Mouse (Mus musculus): ENCODE measurements around the gene Tcf3. TPM values are rescaled to one million over a fixed set of nuclear protein-coding genes. Genes with fewer than 3 reads are reported as not detected.
A peak's percentile ranks its signal among the peaks of the same experiment; 100 is the strongest.

Tcf3 gene
- total and polyA plus RNA-seq, 3 experiments = 16.5 to 25.0 (median 18.0) TPM

- DNase-seq = no peak
- H3K9ac ChIP-seq (ENCODE audit: low read depth, low read length) = no peak overlapping the region
- intact Hi-C loops (cut with DNase I) = no loop called here
- H3K79me2 ChIP-seq (replicated peaks; ENCODE audit: control insufficient read depth, insufficient read depth, low read length) = no peaks in the 10 kb centered on the region
- no peak overlapping the region for H3K27ac ChIP-seq
- H3K27me3 ChIP-seq (ENCODE audit: control insufficient read depth, insufficient read depth, low read length) = no peaks in the 10 kb centered on the region
- no peaks in the 10 kb centered on the region for H3K4me1 ChIP-seq (ENCODE audit: control insufficient read depth, insufficient read depth, low read length)
- H3K36me3 ChIP-seq (ENCODE audit: control insufficient read depth, insufficient read depth, low read length) = no peaks in the 10 kb centered on the region
- TF ChIP-seq CTCF (IDR thresholded peaks at IDR 0.05) (no peak), POLR2A (IDR thresholded peaks at IDR 0.05; ENCODE audit: insufficient read depth, low read depth, low read length) (no peak), EP300 (IDR thresholded peaks at IDR 0.05; ENCODE audit: insufficient read depth, low read depth, low read length) (no peak)
- no peak overlapping the region for H3K4me3 ChIP-seq
- 87% methylated on average over 9 of the region's 9 CpGs for WGBS
Observed at GRCm38 (mm10) chr10:80421651-80422472, 11.6 kb downstream of the Tcf3 start.

- DNase-seq = no peak
- no peak overlapping the region for H3K27ac ChIP-seq
- WGBS = 92% methylated on average over 8 of the region's 8 CpGs
- H3K27me3 ChIP-seq (ENCODE audit: control insufficient read depth, insufficient read depth, low read length) = no peaks in the 10 kb centered on the region
- no peak overlapping the region for H3K4me3 ChIP-seq
- H3K79me2 ChIP-seq (replicated peaks; ENCODE audit: control insufficient read depth, insufficient read depth, low read length) = no peaks in the 10 kb centered on the region
- H3K4me1 ChIP-seq (ENCODE audit: control insufficient read depth, insufficient read depth, low read length) = no peaks in the 10 kb centered on the region
- intact Hi-C loops (cut with DNase I) = no loop called here
- TF ChIP-seq POLR2A (IDR thresholded peaks at IDR 0.05; ENCODE audit: insufficient read depth, low read depth, low read length) (no peak), EP300 (IDR thresholded peaks at IDR 0.05; ENCODE audit: insufficient read depth, low read depth, low read length) (no peak), CTCF (IDR thresholded peaks at IDR 0.05) (no peak)
- no peaks in the 10 kb centered on the region for H3K36me3 ChIP-seq (ENCODE audit: control insufficient read depth, insufficient read depth, low read length)
- H3K9ac ChIP-seq (ENCODE audit: low read depth, low read length) = no peak overlapping the region
Observed at GRCm38 (mm10) chr10:80421208-80421607, 12.2 kb downstream of the Tcf3 start.

GRCm38 (mm10) chr10:80420729-80421128 is 12.7 kb downstream of the Tcf3 start:
- 92% methylated on average over 10 of the region's 10 CpGs for WGBS
- H3K4me3 ChIP-seq = no peak overlapping the region
- no peaks in the 10 kb centered on the region for H3K36me3 ChIP-seq (ENCODE audit: control insufficient read depth, insufficient read depth, low read length)
- no peaks in the 10 kb centered on the region for H3K4me1 ChIP-seq (ENCODE audit: control insufficient read depth, insufficient read depth, low read length)
- intact Hi-C loops (cut with DNase I) = no loop called here
- TF ChIP-seq EP300 (IDR thresholded peaks at IDR 0.05; ENCODE audit: insufficient read depth, low read depth, low read length) (no peak), CTCF (IDR thresholded peaks at IDR 0.05) (no peak), POLR2A (IDR thresholded peaks at IDR 0.05; ENCODE audit: insufficient read depth, low read depth, low read length) (no peak)
- DNase-seq = no peak
- H3K79me2 ChIP-seq (replicated peaks; ENCODE audit: control insufficient read depth, insufficient read depth, low read length) = no peaks in the 10 kb centered on the region
- no peak overlapping the region for H3K27ac ChIP-seq
- H3K9ac ChIP-seq (ENCODE audit: low read depth, low read length) = no peak overlapping the region
- H3K27me3 ChIP-seq (ENCODE audit: control insufficient read depth, insufficient read depth, low read length) = no peaks in the 10 kb centered on the region

DNA sequence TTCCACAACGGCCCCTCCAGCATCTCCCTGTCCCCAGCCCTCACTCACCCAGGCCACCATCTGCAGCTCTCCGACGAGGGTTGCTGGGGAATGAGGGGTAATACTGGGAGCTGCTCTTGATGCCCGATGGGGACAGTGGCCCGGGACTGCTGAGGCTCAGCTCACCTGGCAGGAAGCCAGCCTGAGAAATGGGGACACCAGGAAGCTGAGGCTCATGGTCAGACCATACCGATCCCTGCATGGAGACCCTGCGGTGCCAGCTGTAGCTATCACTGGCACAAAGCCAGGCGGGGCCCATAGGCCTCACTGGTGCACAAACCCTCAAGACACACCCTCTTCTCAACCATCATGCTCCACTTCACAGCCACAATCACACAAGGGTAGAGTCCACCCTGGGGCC is 14.0 kb downstream of the Tcf3 start:
- no peaks in the 10 kb centered on the region for H3K4me1 ChIP-seq (ENCODE audit: control insufficient read depth, insufficient read depth, low read length)
- no peaks in the 10 kb centered on the region for H3K27me3 ChIP-seq (ENCODE audit: control insufficient read depth, insufficient read depth, low read length)

GRCm38 (mm10) chr10:80418311-80418710 is 15.1 kb downstream of the Tcf3 start:
- no peak overlapping the region for H3K9ac ChIP-seq (ENCODE audit: low read depth, low read length)
- no peaks in the 10 kb centered on the region for H3K79me2 ChIP-seq (replicated peaks; ENCODE audit: control insufficient read depth, insufficient read depth, low read length)
- TF ChIP-seq CTCF (IDR thresholded peaks at IDR 0.05) (no peak), EP300 (IDR thresholded peaks at IDR 0.05; ENCODE audit: insufficient read depth, low read depth, low read length) (no peak), POLR2A (IDR thresholded peaks at IDR 0.05; ENCODE audit: insufficient read depth, low read depth, low read length) (no peak)
- H3K27me3 ChIP-seq (ENCODE audit: control insufficient read depth, insufficient read depth, low read length) = no peaks in the 10 kb centered on the region
- DNase-seq = peak in 1 of 2 experiments; percentile 11
- 53% methylated on average over 3 of the region's 3 CpGs for WGBS
- H3K36me3 ChIP-seq (ENCODE audit: control insufficient read depth, insufficient read depth, low read length) = no peaks in the 10 kb centered on the region
- H3K27ac ChIP-seq = no peak overlapping the region
- H3K4me3 ChIP-seq = no peak overlapping the region
- intact Hi-C loops (cut with DNase I) = no loop called here
- no peaks in the 10 kb centered on the region for H3K4me1 ChIP-seq (ENCODE audit: control insufficient read depth, insufficient read depth, low read length)

More for the DNA sequence above, 14.0 kb downstream of the Tcf3 start:
- H3K4me3 ChIP-seq = no peak overlapping the region
- TF ChIP-seq EP300 (IDR thresholded peaks at IDR 0.05; ENCODE audit: insufficient read depth, low read depth, low read length) (no peak), CTCF (IDR thresholded peaks at IDR 0.05) (no peak), POLR2A (IDR thresholded peaks at IDR 0.05; ENCODE audit: insufficient read depth, low read depth, low read length) (no peak)
- WGBS = 66% methylated on average over 8 of the region's 8 CpGs
- H3K79me2 ChIP-seq (replicated peaks; ENCODE audit: control insufficient read depth, insufficient read depth, low read length) = no peaks in the 10 kb centered on the region
- peak in 1 of 2 experiments; percentile 8 for DNase-seq
- H3K36me3 ChIP-seq (ENCODE audit: control insufficient read depth, insufficient read depth, low read length) = no peaks in the 10 kb centered on the region
- intact Hi-C loops (cut with DNase I) = no loop called here
- H3K27ac ChIP-seq = no peak overlapping the region
- no peak overlapping the region for H3K9ac ChIP-seq (ENCODE audit: low read depth, low read length)

DNA sequence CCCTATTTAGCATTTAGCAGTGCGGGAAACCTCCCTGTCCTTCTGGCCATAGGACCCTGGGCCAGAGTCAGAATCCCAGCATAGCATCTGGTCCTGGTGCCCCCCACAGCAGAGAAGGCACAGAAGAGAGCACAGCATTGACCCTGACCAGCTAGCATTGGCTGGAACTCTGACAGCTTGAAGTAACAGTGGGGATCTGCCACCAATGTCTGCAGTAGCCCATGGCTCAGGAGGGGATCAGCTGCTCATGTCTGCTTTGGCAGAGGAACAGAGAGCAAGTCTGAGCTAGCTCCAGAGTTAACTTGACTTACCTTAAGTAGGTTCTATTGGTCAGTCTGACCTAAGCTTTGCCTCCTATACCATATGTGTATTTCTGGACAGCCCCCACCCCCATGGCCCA is 15.6 kb downstream of the Tcf3 start:
- no peaks in the 10 kb centered on the region for H3K4me1 ChIP-seq (ENCODE audit: control insufficient read depth, insufficient read depth, low read length)
- TF ChIP-seq CTCF (IDR thresholded peaks at IDR 0.05) = no peak
- H3K9ac ChIP-seq (ENCODE audit: low read depth, low read length) = no peak overlapping the region
- 94% methylated on average over 1 of the region's 1 CpGs for WGBS
- no peak overlapping the region for H3K27ac ChIP-seq
- no peaks in the 10 kb centered on the region for H3K27me3 ChIP-seq (ENCODE audit: control insufficient read depth, insufficient read depth, low read length)
- H3K4me3 ChIP-seq = no peak overlapping the region
- no peaks in the 10 kb centered on the region for H3K36me3 ChIP-seq (ENCODE audit: control insufficient read depth, insufficient read depth, low read length)
- no peaks in the 10 kb centered on the region for H3K79me2 ChIP-seq (replicated peaks; ENCODE audit: control insufficient read depth, insufficient read depth, low read length)
- DNase-seq = no peak
- intact Hi-C loops (cut with DNase I) = no loop called here
